Mouse (Mus musculus) MEL (cell line): ENCODE measurements at regions not wholly inside any gene's neighbourhood (a gene's known extent, or its start where the extent isn't known, plus 50 kb on each side); places are given as distances from the start of the nearest gene placed in this dataset.

Source experiments
- BHLHE40 ChIP-seq: IDR thresholded peaks from 2 replicates; pipeline ENCODE4 v1.6.1; 2012; ENCODE audit warnings: low read depth, mild to moderate bottlenecking, inconsistent platforms, low read length, improper control_type of control experiment, borderline replicate concordance
- CTCF ChIP-seq, 3 experiments: IDR thresholded peaks in 2 of 3; conservative IDR thresholded peaks in 1 of 3; 2 replicates each; pipeline ENCODE4 v1.5.1; 2011 to 2012; ENCODE audit warnings: low read length in 3 of 3, low read depth in 2 of 3, mild to moderate bottlenecking in 2 of 3, improper control_type of control experiment in 1 of 3, inconsistent platforms in 1 of 3, mixed read lengths in 1 of 3, moderate library complexity in 1 of 3; ENCODE audit not compliant: control insufficient read depth in 1 of 3, insufficient read depth in 1 of 3, poor library complexity in 1 of 3, severe bottlenecking in 1 of 3
- EP300 ChIP-seq, 2 experiments: IDR thresholded peaks; 2 replicates each; pipeline ENCODE4 v1.6.1; 2011; ENCODE audit warnings: improper control_type of control experiment in 2 of 2, low read length in 2 of 2, low read depth in 1 of 2, mild to moderate bottlenecking in 1 of 2
- GABPA ChIP-seq: IDR thresholded peaks from 2 replicates; pipeline ENCODE4 v1.6.1; 2012; ENCODE audit warnings: low read depth, mild to moderate bottlenecking, inconsistent platforms, low read length, improper control_type of control experiment, moderate library complexity
- HCFC1 ChIP-seq: IDR thresholded peaks from 2 replicates; pipeline ENCODE4 v1.6.1; 2012; ENCODE audit warnings: low read depth, mild to moderate bottlenecking, inconsistent platforms, low read length, improper control_type of control experiment, moderate library complexity
- KAT2A ChIP-seq: conservative IDR thresholded peaks from 2 replicates; pipeline ENCODE4 v1.6.1; 2012; ENCODE audit warnings: low read depth, low read length, improper control_type of control experiment, inconsistent platforms
- MAFK ChIP-seq: IDR thresholded peaks from 2 replicates; pipeline ENCODE4 v1.6.1; 2011; ENCODE audit warnings: low read depth, mild to moderate bottlenecking, low read length, improper control_type of control experiment, borderline replicate concordance
- MAX ChIP-seq: IDR thresholded peaks from 2 replicates; pipeline ENCODE4 v1.6.1; 2011; ENCODE audit warnings: low read length, improper control_type of control experiment
- MAZ ChIP-seq: IDR thresholded peaks from 2 replicates; pipeline ENCODE4 v1.6.1; 2012; ENCODE audit warnings: low read depth, mild to moderate bottlenecking, inconsistent platforms, low read length, improper control_type of control experiment
- NELFE ChIP-seq: IDR thresholded peaks from 2 replicates; pipeline ENCODE4 v1.6.1; 2011; ENCODE audit warnings: low read depth, low read length, improper control_type of control experiment
- POLR2A ChIP-seq, 2 experiments: IDR thresholded peaks; 2 replicates each; pipeline ENCODE4 v1.6.1; 2011 to 2012; ENCODE audit warnings: low read length in 2 of 2, mild to moderate bottlenecking in 2 of 2, control low read depth in 1 of 2, improper control_type of control experiment in 1 of 2, low read depth in 1 of 2, moderate library complexity in 1 of 2; ENCODE audit not compliant: control insufficient read depth in 1 of 2, insufficient read depth in 1 of 2, poor library complexity in 1 of 2
- RAD21 ChIP-seq: IDR thresholded peaks from 2 replicates; pipeline ENCODE4 v1.6.1; 2011; ENCODE audit warnings: mild to moderate bottlenecking, low read depth, low read length, improper control_type of control experiment
- TCF12 ChIP-seq: IDR thresholded peaks from 2 replicates; pipeline ENCODE4 v1.6.1; 2014; ENCODE audit warnings: low read depth, mild to moderate bottlenecking, inconsistent platforms, low read length, improper control_type of control experiment, moderate library complexity
- ZC3H11A ChIP-seq: IDR thresholded peaks from 2 replicates; pipeline ENCODE4 v1.6.1; 2012; ENCODE audit warnings: low read depth, mild to moderate bottlenecking, inconsistent platforms, low read length, improper control_type of control experiment

DNA sequence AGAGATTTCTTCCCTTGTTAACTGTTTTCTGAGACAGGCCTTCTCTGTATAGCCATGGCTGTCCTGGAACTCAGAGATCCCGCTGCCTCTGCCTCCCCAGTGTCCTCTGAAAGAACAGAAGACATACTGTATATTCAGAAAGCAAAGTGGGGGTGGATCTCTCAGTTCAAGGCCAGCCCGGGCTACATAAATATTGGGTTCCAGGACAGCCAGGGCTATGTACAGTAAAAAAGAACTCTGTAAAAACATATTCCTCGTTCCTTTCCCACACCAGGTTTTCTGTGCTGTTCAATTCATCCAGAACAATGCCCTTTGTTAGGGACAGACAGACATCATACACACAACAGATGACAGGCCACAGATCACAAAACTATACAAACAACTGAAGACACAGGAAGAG lies 54.3 kb upstream of the Ddx3x start:
- no peak for TF ChIP-seq ZC3H11A
- TF ChIP-seq POLR2A (IDR thresholded peaks at IDR 0.05; ENCODE audit: control insufficient read depth in 1 of 2, insufficient read depth in 1 of 2, low read depth in 1 of 2, low read length in 2 of 2, poor library complexity in 1 of 2) = no peak; a peak in 1 of 4 replicates
- TF ChIP-seq EP300 (IDR thresholded peaks at IDR 0.05; ENCODE audit: low read depth in 1 of 2, low read length in 2 of 2) = no peak
- TF ChIP-seq NELFE = no peak
- no peak for TF ChIP-seq CTCF (IDR thresholded peaks at IDR 0.05 in 2 of 3, conservative IDR thresholded peaks at IDR 0.05 in 1 of 3; ENCODE audit: control insufficient read depth in 1 of 3, insufficient read depth in 1 of 3, low read depth in 2 of 3, low read length in 3 of 3, poor library complexity in 1 of 3, severe bottlenecking in 1 of 3)
- TF ChIP-seq MAZ = no peak
- no peak for TF ChIP-seq KAT2A
- TF ChIP-seq TCF12 = no peak
- no peak for TF ChIP-seq RAD21
- no peak for TF ChIP-seq MAFK
- TF ChIP-seq MAX = no peak
- TF ChIP-seq BHLHE40 = no peak
- no peak for TF ChIP-seq HCFC1
- TF ChIP-seq GABPA = no peak
